ENCODE assay signal across 22 mouse cellular contexts in the genomic region with DNA sequence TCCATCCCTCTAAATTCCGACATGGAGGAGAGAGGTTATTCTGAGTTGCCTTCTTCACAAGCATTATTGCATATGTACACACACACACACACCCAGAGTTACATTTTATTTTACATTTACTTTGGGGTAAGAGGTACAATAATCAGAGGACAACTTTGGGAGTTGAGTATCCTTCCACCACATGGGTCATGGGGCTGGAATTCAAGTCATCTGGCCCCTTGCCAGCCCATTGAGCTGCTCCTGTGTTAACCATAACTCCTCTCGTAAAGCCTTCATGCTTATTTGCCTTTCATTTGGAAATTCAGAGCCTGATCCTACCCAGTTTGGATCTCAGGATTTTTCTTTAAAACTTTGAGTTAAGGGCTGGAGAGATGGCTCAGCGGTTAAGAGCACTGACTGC. TPM values are rescaled to one million over a fixed set of nuclear protein-coding genes. Genes with fewer than 3 reads are reported as not detected.
DNase-seq lines count a peak whose midpoint lies in the region; ATAC-seq and TF ChIP-seq lines count a peak whose summit lies in the region.
"Had no signal": no experiment of that assay in that cellular context is flagged by ENCODE, and none has a peak within 500 bp of the region (broad histone marks: within the 10 kb centered on the region; RNA-seq: fewer than 3 reads in every experiment).

No protein-coding gene starts in this region.

- H3K9me3 ChIP-seq in lung, postnatal 0 days (ENCODE audit: low read length) = no peaks in the 10 kb centered on the region
- H3K9me3 ChIP-seq in forebrain, embryonic 16.5 days (ENCODE audit: control insufficient read depth, low read length) = no peaks in the 10 kb centered on the region
- H3K9me3 ChIP-seq: hindbrain, embryonic 15.5 days; liver, embryonic 13.5 days; megakaryocyte, embryonic 14.5 days had no signal

- peaks cover 16% of the 10 kb centered on the region; the same call in 1 of the 2 replicates for H3K36me3 ChIP-seq in lung, postnatal 0 days (ENCODE audit: insufficient read depth, low read length)
- H3K36me3 ChIP-seq in forebrain, embryonic 16.5 days (ENCODE audit: control insufficient read depth, insufficient read depth) = peaks cover 18% of the 10 kb centered on the region; the same call in 1 of the 2 replicates

- TF ChIP-seq CTCF in lung, postnatal 0 days (IDR thresholded peaks at IDR 0.05) = no peak

- intact Hi-C loops in heart, postnatal 36 days (cut with DNase I) = no loop called here

- DNase-seq in heart, adult 11 months = peak; percentile 37
- no peak for DNase-seq in heart, postnatal 36 days
- DNase-seq in 3T3-L1 (ENCODE audit: low read depth, low spot score) = peak; percentile 44
- DNase-seq in adrenal gland, postnatal 36 days = peak; percentile 35 to 57
- DNase-seq in lung, postnatal 0 days (ENCODE audit: low spot score) = peak; percentile 67
- DNase-seq in embryo, embryonic 10.5 days (ENCODE audit: low spot score) = no peak
- DNase-seq: cerebellum, adult 9-10 months; embryo, embryonic 11 days; heart, adult 2 months; liver, embryonic 13.5 days; right cerebral cortex, postnatal 25 days had no signal

- no peak overlapping the region for H3K4me2 ChIP-seq in lung, postnatal 0 days (replicated peaks; ENCODE audit: low read depth, low read length)
- no peak overlapping the region for H3K4me2 ChIP-seq in forebrain, embryonic 16.5 days (ENCODE audit: low read length)
- H3K4me2 ChIP-seq: hindbrain, embryonic 15.5 days; liver, embryonic 13.5 days had no signal

- no peak overlapping the region for H3K27ac ChIP-seq in lung, postnatal 0 days (ENCODE audit: low read length)
- H3K27ac ChIP-seq in forebrain, embryonic 16.5 days (ENCODE audit: low read length) = no peak overlapping the region
- H3K27ac ChIP-seq: heart, adult 2 months; hindbrain, embryonic 15.5 days; liver, embryonic 13.5 days had no signal

- no peak for TF ChIP-seq EP300 in lung, postnatal 0 days (IDR thresholded peaks at IDR 0.05)

- no peaks in the 10 kb centered on the region for H3K4me1 ChIP-seq in lung, postnatal 0 days (ENCODE audit: insufficient read depth, low read depth, low read length)
- no peaks in the 10 kb centered on the region for H3K4me1 ChIP-seq in forebrain, embryonic 16.5 days (replicated peaks; ENCODE audit: control insufficient read depth, insufficient read depth, low read length)
- H3K4me1 ChIP-seq: hindbrain, embryonic 15.5 days; liver, embryonic 13.5 days had no signal

- 54% methylated on average over 3 of the region's 3 CpGs for WGBS in lung, postnatal 0 days
- 89% methylated on average over 3 of the region's 3 CpGs for WGBS in forebrain, embryonic 16.5 days

- ATAC-seq in lung, postnatal 0 days = peak; percentile 74
- ATAC-seq in forebrain, embryonic 16.5 days = no peak
- ATAC-seq: CD4-positive, CD25-positive, alpha-beta regulatory T cell, adult 4 months; forebrain, embryonic 14.5 days; midbrain, embryonic 16.5 days had no signal

- no peaks in the 10 kb centered on the region for H3K27me3 ChIP-seq in lung, postnatal 0 days (replicated peaks; ENCODE audit: insufficient read depth, low read length)
- no peaks in the 10 kb centered on the region for H3K27me3 ChIP-seq in forebrain, embryonic 16.5 days (replicated peaks; ENCODE audit: control insufficient read depth, insufficient read depth, low read length)
- H3K27me3 ChIP-seq: hindbrain, embryonic 15.5 days; liver, embryonic 13.5 days; megakaryocyte, embryonic 14.5 days had no signal

- no peak overlapping the region for H3K4me3 ChIP-seq in lung, postnatal 0 days (ENCODE audit: low read depth, low read length)
- H3K4me3 ChIP-seq in forebrain, embryonic 16.5 days (replicated peaks; ENCODE audit: low read length) = no peak overlapping the region
- H3K4me3 ChIP-seq: heart, adult 2 months; hindbrain, embryonic 15.5 days; liver, embryonic 13.5 days; megakaryocyte, embryonic 14.5 days had no signal

- no peak overlapping the region for H3K9ac ChIP-seq in lung, postnatal 0 days (replicated peaks; ENCODE audit: low read depth)
- H3K9ac ChIP-seq in forebrain, embryonic 16.5 days (replicated peaks; ENCODE audit: low read depth, low read length) = no peak overlapping the region
- H3K9ac ChIP-seq: hindbrain, embryonic 15.5 days; liver, embryonic 13.5 days had no signal

RNA-seq across cellular contexts. Expression of a gene that starts 17.4 kb away (rescaled TPM):
- total RNA-seq in heart, postnatal 36 days (2021) = 10 to 100 TPM; 19.1 to 20.0 TPM
- total RNA-seq in adrenal gland, postnatal 36 days (2021) = 10 to 100 TPM; 40.6 to 53.7 TPM
- polyA plus RNA-seq in lung, postnatal 0 days (2015; fragmentation: Nextera tagmentation; extraction: Ambion mirVana) = 23.1 and 25.3 TPM in 2 replicates
- polyA plus RNA-seq in forebrain, embryonic 16.5 days (2015; fragmentation: Nextera tagmentation; extraction: Ambion mirVana) = 33.3 and 39.8 TPM in 2 replicates

RNA-seq across cellular contexts. Expression of a gene that starts 18.7 kb away (rescaled TPM):
- 10 to 100 TPM; 73.0 to 75.0 TPM for total RNA-seq in heart, postnatal 36 days (2021)
- 100 to 1,000 TPM in 1 of 2 experiments, 10 to 100 TPM in 1; 83.6 to 107 TPM for total RNA-seq in adrenal gland, postnatal 36 days (2021)
- polyA plus RNA-seq in lung, postnatal 0 days (2015; fragmentation: Nextera tagmentation; extraction: Ambion mirVana) = 48.2 and 52.0 TPM in 2 replicates
- polyA plus RNA-seq in forebrain, embryonic 16.5 days (2015; fragmentation: Nextera tagmentation; extraction: Ambion mirVana) = 113 and 124 TPM in 2 replicates

RNA-seq across cellular contexts. Expression of a gene that starts 46.6 kb away (rescaled TPM):
- not detected for total RNA-seq in heart, postnatal 36 days (2021)
- not detected for total RNA-seq in adrenal gland, postnatal 36 days (2021)
- polyA plus RNA-seq in lung, postnatal 0 days (2015; fragmentation: Nextera tagmentation; extraction: Ambion mirVana) = not detected in 2 replicates
- not detected in 2 replicates for polyA plus RNA-seq in forebrain, embryonic 16.5 days (2015; fragmentation: Nextera tagmentation; extraction: Ambion mirVana)
- total RNA-seq: gastrocnemius, adult 18-20 months; heart, adult 2 months; MEL had no signal
- polyA plus RNA-seq: CD4-positive, CD25-positive, alpha-beta regulatory T cell, adult 4 months; forebrain, embryonic 14.5 days; heart, adult 2 months; heart, embryonic 16.5 days; hindbrain, embryonic 15.5 days; limb, embryonic 11.5 days; midbrain, embryonic 16.5 days; neural tube, embryonic 11.5 days had no signal

RNA-seq across cellular contexts. Expression of a gene that starts 52.5 kb away (rescaled TPM):
- total RNA-seq in heart, postnatal 36 days (2021) = 100 to 1,000 TPM; 151 to 156 TPM
- total RNA-seq in adrenal gland, postnatal 36 days (2021) = 100 to 1,000 TPM; 199 to 227 TPM
- 99.6 and 101 TPM in 2 replicates for polyA plus RNA-seq in lung, postnatal 0 days (2015; fragmentation: Nextera tagmentation; extraction: Ambion mirVana)
- polyA plus RNA-seq in forebrain, embryonic 16.5 days (2015; fragmentation: Nextera tagmentation; extraction: Ambion mirVana) = 43.4 and 48.3 TPM in 2 replicates

Comparison
In these comparisons a context has a peak if more than half of its experiments do, and no peak if none do; other contexts are left out.
1. DNase-seq: peak in heart, adult 11 months (single experiment), 3T3-L1 (single experiment), adrenal gland, postnatal 36 days (2 of 2) and lung, postnatal 0 days (single experiment); none in heart, postnatal 36 days (0 of 2) and embryo, embryonic 10.5 days (single experiment).